Mouse (Mus musculus) heart, adult 2 months (tissue): Measurements from ENCODE around the gene Ap1g2. TPM values are rescaled to one million over a fixed set of nuclear protein-coding genes. Genes with fewer than 3 reads are reported as not detected.

Source experiments
- DNase-seq, 2 experiments: peaks; one replicate each; pipeline ENCODE4 v3.0.0; 2021
- H3K27ac ChIP-seq: fragments of 200-600 bp; 2 replicates; pipeline ENCODE4 v1.8.1; 2022
- H3K27me3 ChIP-seq: fragments of 200-500 bp; 2 replicates; pipeline ENCODE4 v1.6.1; 2012; ENCODE audit warnings: mild to moderate bottlenecking, low read length, inconsistent platforms, mixed read lengths; ENCODE audit not compliant: control insufficient read depth, insufficient read depth
- H3K36me3 ChIP-seq: fragments of 200-500 bp; 2 replicates; pipeline ENCODE4 v1.6.1; 2012; ENCODE audit warnings: low read length, inconsistent platforms; ENCODE audit not compliant: control insufficient read depth, insufficient read depth
- H3K4me1 ChIP-seq: fragments of 200-500 bp; 2 replicates; pipeline ENCODE4 v1.6.1; 2011; ENCODE audit warnings: low read length; ENCODE audit not compliant: control insufficient read depth, insufficient read depth
- H3K4me3 ChIP-seq: fragments of 200-600 bp; 2 replicates; pipeline ENCODE4 v1.8.1; 2022
- H3K79me2 ChIP-seq: fragments of 200-500 bp; replicated peaks from 2 replicates; pipeline ENCODE4 v1.6.1; 2012; ENCODE audit warnings: mild to moderate bottlenecking, inconsistent platforms, low read length, moderate library complexity, mixed read lengths; ENCODE audit not compliant: control insufficient read depth, insufficient read depth
- H3K9ac ChIP-seq: fragments of 200-500 bp; 2 replicates; pipeline ENCODE4 v1.6.1; 2012; ENCODE audit warnings: low read depth, mild to moderate bottlenecking, control low read depth, inconsistent platforms, low read length, mixed read lengths
- CTCF ChIP-seq: fragments of 200-600 bp; IDR thresholded peaks from 2 replicates; pipeline ENCODE4 v1.8.1; 2022; ENCODE audit warnings: antibody characterized with exemption, mild to moderate bottlenecking, moderate library complexity
- EP300 ChIP-seq: fragments of 200-500 bp; IDR thresholded peaks from 2 replicates; pipeline ENCODE4 v1.6.1; 2011; ENCODE audit warnings: low read depth, low read length, control low read depth; ENCODE audit not compliant: insufficient read depth
- POLR2A ChIP-seq: fragments of 200-500 bp; IDR thresholded peaks from 2 replicates; pipeline ENCODE4 v1.6.1; 2011; ENCODE audit warnings: mild to moderate bottlenecking, low read depth, low read length, control low read depth; ENCODE audit not compliant: insufficient read depth
- WGBS: fragments of 180-500 bp; shearing (Covaris S2); methylation state at CpG from one replicate; pipeline ENCODE4 v1.1.7; 2018; 5-methylcytosine and 5-hydroxymethylcytosine counted together
- intact Hi-C: fragments of 180-260 bp; cut with DNase I; formaldehyde crosslinking; loops from one replicate; pipeline ENCODE4 v1.15.1; 2025
- polyA plus RNA-seq: library from polyadenylated mRNA; depleted of rRNA; stranded (reverse); fragments of >200 nt; gene quantifications from 2 replicates; pipeline ENCODE4 v1.2.3, GENCODE M21; 2012
- total RNA-seq, 2 experiments: library from RNA; stranded (reverse); gene quantifications; 2 replicates each; pipeline ENCODE4 v1.2.3; 2021

Gene Ap1g2
- total and polyA plus RNA-seq, 3 experiments, result 5.3 to 10.2 (median 5.6) TPM

GRCm38 (mm10) chr14:55148363-55148915, 42.0 kb upstream of the Ap1g2 start:
- peak; percentile 29 to 45 for DNase-seq
- Histone ChIP-seq H3K27me3 (no peaks in the 10 kb centered on the region; the same call in 1 of the 2 replicates), H3K79me2 (no peaks in the 10 kb centered on the region), H3K9ac (no peak overlapping the region), H3K36me3 (no peaks in the 10 kb centered on the region), H3K4me3 (no peak overlapping the region), H3K27ac (no peak overlapping the region), H3K4me1 (peaks cover 2% of the 10 kb centered on the region; the same call in 1 of the 2 replicates)
- 41% methylated on average over 5 of the region's 5 CpGs for WGBS
- TF ChIP-seq EP300 (0 out of 2 replicates have a peak, but pooled peaks have one; percentile 33), CTCF (peak; percentile 89), POLR2A (no peak)
- intact Hi-C loops, result loop anchor here (2.0 kb wide), 1 partner anchor 290 kb away; no protein-coding TSS in a partner anchor

DNA sequence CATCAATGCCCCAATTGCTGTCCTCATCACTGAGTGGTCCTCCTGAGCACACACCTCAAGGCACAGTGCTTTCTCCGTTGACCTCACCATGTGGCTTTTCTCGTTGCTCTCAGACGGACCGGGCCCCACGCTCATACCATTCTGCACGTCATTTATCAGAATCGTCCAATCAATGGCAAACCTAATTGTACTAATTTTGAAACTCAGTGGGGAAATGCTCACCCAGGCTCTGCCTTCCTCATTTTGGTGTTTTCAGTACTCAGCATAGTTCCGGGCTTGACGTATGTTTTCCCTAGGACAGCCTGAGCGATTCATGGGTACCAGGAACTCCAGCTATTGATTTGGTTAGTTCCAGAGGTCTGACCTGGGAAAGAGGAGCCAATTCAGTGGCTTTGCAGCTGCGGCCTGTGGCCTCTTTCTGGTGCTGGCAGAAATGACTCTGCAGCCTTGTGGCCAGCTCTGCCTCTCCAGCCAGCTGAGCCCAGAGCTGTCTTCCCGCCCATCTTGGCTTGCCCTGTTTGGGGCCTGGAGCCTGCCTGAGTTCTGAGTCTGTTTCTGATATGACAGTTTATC, 40.5 kb upstream of the Ap1g2 start:
- DNase-seq, result peak; percentile 66 to 67
- Histone ChIP-seq H3K27me3 (no peaks in the 10 kb centered on the region; the same call in 1 of the 2 replicates), H3K27ac (no peak overlapping the region), H3K4me1 (peaks cover 2% of the 10 kb centered on the region; the same call in 1 of the 2 replicates), H3K79me2 (no peaks in the 10 kb centered on the region), H3K9ac (no peak overlapping the region), H3K4me3 (no peak overlapping the region), H3K36me3 (no peaks in the 10 kb centered on the region)
- intact Hi-C loops, result no loop called here
- WGBS, result 75% methylated on average over 12 of the region's 12 CpGs
- TF ChIP-seq CTCF (no peak), POLR2A (no peak), EP300 (no peak)

DNA sequence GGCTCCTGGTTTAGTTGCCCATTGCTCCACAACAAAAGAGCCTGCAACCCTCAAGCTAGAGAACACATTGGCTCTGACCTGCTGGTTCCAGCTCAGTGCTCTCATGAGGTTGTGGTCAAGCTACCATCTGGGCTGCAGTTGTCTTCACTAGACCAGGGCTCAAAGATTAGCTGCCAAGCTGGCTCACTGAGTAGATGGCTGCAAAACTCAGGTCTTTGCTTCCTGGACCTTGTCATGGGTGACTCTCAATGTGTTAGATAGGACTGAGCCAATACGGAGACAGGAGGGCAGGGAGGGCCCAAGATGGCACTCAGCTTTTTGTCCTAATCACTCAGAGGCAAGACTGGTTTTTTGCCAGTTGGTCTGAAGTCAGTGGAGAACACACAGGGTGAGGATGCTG, 39.9 kb upstream of the Ap1g2 start:
- H3K27me3 ChIP-seq, result no peaks in the 10 kb centered on the region; the same call in 1 of the 2 replicates
- peaks cover 2% of the 10 kb centered on the region; the same call in 1 of the 2 replicates for H3K4me1 ChIP-seq
- H3K36me3 ChIP-seq, result no peaks in the 10 kb centered on the region
- H3K79me2 ChIP-seq, result no peaks in the 10 kb centered on the region
- H3K4me3 ChIP-seq, result no peak overlapping the region
- intact Hi-C loops, result no loop called here
- WGBS, result 81% methylated on average over 1 of the region's 1 CpGs
- DNase-seq, result no peak
- no peak overlapping the region for H3K9ac ChIP-seq
- TF ChIP-seq CTCF (no peak), POLR2A (no peak), EP300 (no peak)
- no peak overlapping the region for H3K27ac ChIP-seq

GRCm38 (mm10) chr14:55139313-55139712, 32.9 kb upstream of the Ap1g2 start:
- no peak overlapping the region for H3K27ac ChIP-seq
- H3K4me1 ChIP-seq, result no peaks in the 10 kb centered on the region
- H3K79me2 ChIP-seq, result no peaks in the 10 kb centered on the region
- intact Hi-C loops, result no loop called here
- no peaks in the 10 kb centered on the region for H3K36me3 ChIP-seq
- H3K9ac ChIP-seq, result no peak overlapping the region
- no peak overlapping the region for H3K4me3 ChIP-seq
- H3K27me3 ChIP-seq, result no peaks in the 10 kb centered on the region; the same call in 1 of the 2 replicates
- TF ChIP-seq CTCF (no peak), POLR2A (no peak), EP300 (no peak)
- 55% methylated on average over 7 of the region's 7 CpGs for WGBS
- DNase-seq, result no peak

DNA sequence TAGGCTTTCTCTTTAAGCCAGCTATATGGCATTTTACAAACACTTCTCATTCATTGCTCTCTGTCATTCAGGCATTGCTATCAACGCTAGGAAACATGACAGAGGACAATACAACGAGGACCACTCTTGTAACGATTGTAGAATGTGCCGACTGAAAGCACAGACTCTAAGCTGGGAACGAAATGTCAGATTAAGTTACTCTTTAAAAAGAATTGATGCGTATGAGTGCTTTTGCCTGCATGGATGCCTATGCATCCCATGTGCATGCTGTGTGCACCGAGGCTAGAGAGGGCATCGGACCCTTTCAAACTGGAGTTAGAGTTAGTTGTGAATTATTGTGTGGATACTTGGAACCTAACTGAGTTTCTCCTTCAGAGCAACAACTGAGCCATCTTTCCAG, 29.3 kb upstream of the Ap1g2 start:
- H3K4me3 ChIP-seq, result no peak overlapping the region
- TF ChIP-seq CTCF (no peak), EP300 (no peak), POLR2A (no peak)
- H3K36me3 ChIP-seq, result no peaks in the 10 kb centered on the region
- H3K79me2 ChIP-seq, result no peaks in the 10 kb centered on the region
- H3K27ac ChIP-seq, result no peak overlapping the region
- intact Hi-C loops, result no loop called here
- H3K27me3 ChIP-seq, result no peaks in the 10 kb centered on the region
- WGBS, result 61% methylated on average over 8 of the region's 8 CpGs
- no peak for DNase-seq
- no peak overlapping the region for H3K9ac ChIP-seq
- H3K4me1 ChIP-seq, result no peaks in the 10 kb centered on the region

GRCm38 (mm10) chr14:55126521-55126920, 20.1 kb upstream of the Ap1g2 start:
- Histone ChIP-seq H3K27ac (no peak overlapping the region), H3K4me1 (0 out of 2 replicates have a peak, but pooled peaks cover 1% of the 10 kb centered on the region), H3K27me3 (no peaks in the 10 kb centered on the region), H3K79me2 (no peaks in the 10 kb centered on the region), H3K9ac (no peak overlapping the region), H3K4me3 (no peak overlapping the region), H3K36me3 (no peaks in the 10 kb centered on the region)
- TF ChIP-seq EP300 (no peak), POLR2A (no peak), CTCF (no peak)
- 87% methylated on average over 7 of the region's 7 CpGs for WGBS
- intact Hi-C loops, result no loop called here
- DNase-seq, result no peak
